Mouse (Mus musculus) C2C12 (cell line): ENCODE measurements around the gene Rac1.

Experiments
- CTCF ChIP-seq: IDR thresholded peaks from one replicate; pipeline ENCODE4 v1.5.1; 2011; ENCODE audit not compliant: control insufficient read depth, insufficient read depth, insufficient read length
- FOSL1 ChIP-seq: IDR thresholded peaks from one replicate; pipeline ENCODE4 v1.8.0; 2011; ENCODE audit warnings: mild to moderate bottlenecking, low read length; ENCODE audit not compliant: poor library complexity, insufficient read depth, severe bottlenecking
- MAX ChIP-seq: IDR thresholded peaks from one replicate; pipeline ENCODE4 v1.6.1; 2011; ENCODE audit warnings: mild to moderate bottlenecking, control low read depth
- MYOG ChIP-seq: IDR thresholded peaks from one replicate; pipeline ENCODE4 v1.6.1; 2011; ENCODE audit not compliant: control insufficient read depth, insufficient read length; ENCODE audit errors: extremely low read depth
- USF1 ChIP-seq: IDR thresholded peaks from one replicate; pipeline ENCODE4 v1.6.1; 2011; ENCODE audit warnings: low read depth, mild to moderate bottlenecking, control low read depth, moderate library complexity

DNA sequence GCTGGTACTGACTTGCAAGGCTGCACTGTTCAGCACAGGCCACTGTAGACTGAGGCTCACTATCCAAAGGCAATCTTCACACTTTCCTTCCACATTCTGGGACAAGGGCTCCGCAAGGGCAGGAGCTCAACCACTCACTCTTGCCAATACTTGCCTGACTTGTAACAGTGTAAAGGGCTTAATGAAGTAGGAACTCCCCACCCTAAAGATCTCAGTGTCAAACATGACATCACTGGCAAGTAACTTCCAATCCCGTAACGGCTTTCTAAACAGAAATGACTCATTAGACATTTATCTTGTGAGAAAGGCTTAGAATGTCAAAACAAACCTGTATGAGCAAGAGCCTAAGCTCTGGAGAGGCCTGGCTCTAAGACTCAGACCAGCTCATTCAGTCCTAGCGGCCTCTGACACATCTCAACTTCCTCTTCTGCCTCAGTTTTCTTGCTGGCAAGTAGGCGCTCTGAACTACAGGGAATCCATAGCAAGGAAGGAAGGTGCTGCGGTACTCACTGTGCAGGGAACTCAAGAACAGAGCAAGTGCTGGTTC is 9.7 kb downstream of the Rac1 start:
- TF ChIP-seq CTCF, result no peak
- TF ChIP-seq MAX, result no peak
- no peak for TF ChIP-seq FOSL1
- TF ChIP-seq USF1, result no peak
- no peak for TF ChIP-seq MYOG
